Mouse (Mus musculus) left cerebral cortex, postnatal 25 days (tissue): ENCODE data around the gene Map1lc3b. TPM values are rescaled to one million over a fixed set of nuclear protein-coding genes. Genes with fewer than 3 reads are reported as not detected.
A peak's percentile ranks its signal among the peaks of the same experiment; 100 is the strongest.
"Not testable (repeated sequence)": the region's sequence is repeated elsewhere in the genome, so short reads cannot be mapped to it uniquely, and the experiment has no call there.

Experiments used
- DNase-seq, 2 experiments: peaks; one replicate each; pipeline ENCODE4 v3.0.0; 2022; ENCODE audit warnings: low spot score in 2 of 2, mixed read lengths in 1 of 2
- intact Hi-C: fragments of 180-260 bp; cut with DNase I; formaldehyde crosslinking; loops from one replicate; pipeline ENCODE4 v1.15.1; 2025
- total RNA-seq, 2 experiments: library from RNA; stranded (reverse); gene quantifications; 2 replicates each; pipeline ENCODE4 v1.2.3; 2021

Gene Map1lc3b
- total RNA-seq, 2 experiments from 2014 or later: 180 to 191 TPM

GRCm38 (mm10) chr8:121570335-121570734, 19.8 kb upstream of the Map1lc3b start:
- intact Hi-C loops: no loop called here
- DNase-seq: peak in 1 of 2 experiments; percentile 69

DNA sequence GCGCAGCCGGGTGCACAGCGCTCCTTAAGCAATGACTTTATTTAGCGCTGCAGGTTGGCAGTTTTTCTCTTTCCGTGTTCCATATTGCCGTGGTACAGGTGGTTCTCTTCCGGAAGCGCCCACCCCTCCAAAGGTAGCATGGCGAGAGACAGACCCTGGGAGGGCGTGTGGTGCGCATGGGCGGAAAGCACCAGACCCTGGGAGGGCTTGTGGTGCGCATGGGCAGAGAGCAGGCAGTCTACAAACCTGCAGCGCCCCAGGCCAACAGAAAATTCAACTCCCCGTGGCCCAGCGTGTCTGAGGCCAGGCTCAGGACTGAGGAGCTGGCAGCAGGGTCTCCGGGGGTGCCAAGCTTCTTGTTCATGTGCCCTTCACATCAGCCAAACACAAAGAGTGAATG, 19.4 kb upstream of the Map1lc3b start:
- no peak for DNase-seq
- intact Hi-C loops: no loop called here

DNA sequence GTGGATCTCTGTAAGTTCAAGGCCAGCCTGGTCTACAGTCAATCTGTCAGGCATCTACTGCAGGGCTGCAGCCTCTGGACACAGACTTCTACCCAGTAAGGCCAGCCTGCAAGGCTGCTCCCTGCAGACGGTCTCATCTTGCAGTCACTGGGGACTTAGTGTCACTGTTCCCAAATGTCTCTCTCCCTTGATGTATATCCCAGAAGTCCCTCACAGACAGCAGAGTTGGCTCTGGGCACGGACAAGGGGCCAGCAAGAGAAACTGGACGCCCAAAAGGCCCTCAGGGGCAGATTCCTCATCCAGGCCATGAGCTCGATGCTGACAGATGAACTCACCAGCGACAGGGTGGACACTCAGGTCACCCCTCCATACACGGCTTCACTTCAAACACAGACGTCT, 18.0 kb upstream of the Map1lc3b start:
- no peak for DNase-seq
- intact Hi-C loops: no loop called here

- no peak for DNase-seq
Observed at GRCm38 (mm10) chr8:121573275-121573674, 16.9 kb upstream of the Map1lc3b start.

DNA sequence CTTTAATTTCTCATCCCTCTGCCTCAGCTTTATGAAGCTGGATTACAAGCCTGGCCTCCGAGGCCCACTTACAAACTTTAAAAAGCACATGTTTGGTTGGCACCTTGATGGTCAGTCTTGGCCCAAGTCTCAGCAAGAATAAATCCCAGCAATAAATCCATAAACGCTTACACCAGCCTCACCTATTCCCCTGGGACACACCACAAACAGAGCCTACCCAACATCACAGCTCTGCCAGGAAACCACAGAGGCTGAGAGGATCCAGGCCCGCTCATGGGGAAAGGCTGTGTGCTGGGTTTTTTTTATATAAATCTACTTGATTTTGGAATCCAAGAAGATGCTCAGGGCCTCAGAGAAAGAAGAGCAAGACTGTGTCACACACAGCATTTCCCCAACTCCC, 14.5 kb upstream of the Map1lc3b start:
- DNase-seq: no peak
- intact Hi-C loops: no loop called here

More at GRCm38 (mm10) chr8:121573275-121573674, 16.9 kb upstream of the Map1lc3b start:
- intact Hi-C loops: no loop called here

- intact Hi-C loops: no loop called here
- peak in 1 of 2 experiments; percentile 53 for DNase-seq
Observed at GRCm38 (mm10) chr8:121577751-121578675, 12.1 kb upstream of the Map1lc3b start.

DNA sequence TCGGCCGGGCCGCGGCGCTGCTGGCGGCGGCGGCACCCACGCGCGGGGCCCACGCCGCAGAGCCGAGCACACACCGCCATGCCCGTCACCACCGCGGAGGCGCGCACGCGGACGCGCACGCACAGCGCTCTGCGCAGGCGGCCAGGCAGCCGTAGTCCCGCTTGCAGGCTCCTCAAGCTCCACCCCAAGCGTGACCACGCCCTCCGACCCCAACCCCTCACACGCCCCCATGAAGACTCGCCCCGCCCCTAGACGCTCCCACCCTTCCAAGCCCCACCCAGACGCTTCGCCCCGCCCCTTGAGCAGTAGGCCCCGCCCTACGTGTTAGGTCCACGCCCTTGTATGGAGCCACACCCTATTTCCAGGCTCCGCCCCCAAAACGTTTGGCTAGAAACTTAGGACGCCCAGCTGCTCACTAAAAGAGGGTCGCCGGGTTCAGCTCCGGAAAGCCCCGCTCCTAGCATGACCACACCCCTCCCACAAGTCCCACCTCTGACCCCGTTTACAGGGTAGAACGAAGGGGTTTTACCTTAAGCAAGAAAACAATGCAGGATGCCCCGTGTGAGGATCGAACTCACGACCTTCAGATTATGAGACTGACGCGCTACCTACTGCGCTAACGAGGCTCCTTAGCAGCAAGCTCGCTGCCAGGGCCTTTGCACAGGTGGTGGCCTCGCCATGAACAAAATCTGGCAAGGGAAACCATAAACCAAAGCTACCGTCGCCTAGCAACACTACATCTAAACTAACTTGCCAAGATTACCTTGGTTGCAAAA, 11.3 kb upstream of the Map1lc3b start, which contains the start of gene Fbxo31:
Gene Fbxo31 (minus strand): TSS at position 131 of the 776 bp plus-strand sequence.
- intact Hi-C loops: no loop called here
- peak; percentile 92 to 97 for DNase-seq

- intact Hi-C loops: no loop called here
- DNase-seq: no peak
Observed at GRCm38 (mm10) chr8:121580465-121580864, 9.7 kb upstream of the Map1lc3b start.

- DNase-seq: peak in 1 of 2 experiments; percentile 74
- intact Hi-C loops: no loop called here
Observed at GRCm38 (mm10) chr8:121583653-121584052, 6.5 kb upstream of the Map1lc3b start.

GRCm38 (mm10) chr8:121584730-121585129, 5.4 kb upstream of the Map1lc3b start:
- no peak for DNase-seq
- intact Hi-C loops: no loop called here

- intact Hi-C loops: no loop called here
- DNase-seq: peak; percentile 100
Observed at GRCm38 (mm10) chr8:121585159-121585825, 4.9 kb upstream of the Map1lc3b start.

DNA sequence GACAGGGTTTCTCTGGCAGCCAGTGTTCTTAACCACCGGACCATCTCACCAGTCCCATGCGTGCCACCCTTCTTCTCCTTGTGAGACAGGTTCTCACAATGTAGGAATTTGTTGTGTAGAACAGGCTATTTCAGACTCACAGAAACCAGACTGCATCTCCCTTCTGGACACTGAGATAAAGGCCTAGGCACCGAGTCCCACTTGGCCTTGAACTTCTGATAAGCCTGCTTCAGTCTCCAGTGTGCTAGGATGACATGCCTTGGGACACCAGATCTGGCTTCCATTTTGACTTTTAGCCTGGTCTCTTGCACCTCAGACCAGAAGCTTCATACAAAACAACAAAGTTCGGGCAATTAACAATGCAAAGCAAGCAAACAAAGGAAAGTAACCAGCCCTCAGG, 1.4 kb upstream of the Map1lc3b start:
- DNase-seq: no peak
- intact Hi-C loops: no loop called here

DNA sequence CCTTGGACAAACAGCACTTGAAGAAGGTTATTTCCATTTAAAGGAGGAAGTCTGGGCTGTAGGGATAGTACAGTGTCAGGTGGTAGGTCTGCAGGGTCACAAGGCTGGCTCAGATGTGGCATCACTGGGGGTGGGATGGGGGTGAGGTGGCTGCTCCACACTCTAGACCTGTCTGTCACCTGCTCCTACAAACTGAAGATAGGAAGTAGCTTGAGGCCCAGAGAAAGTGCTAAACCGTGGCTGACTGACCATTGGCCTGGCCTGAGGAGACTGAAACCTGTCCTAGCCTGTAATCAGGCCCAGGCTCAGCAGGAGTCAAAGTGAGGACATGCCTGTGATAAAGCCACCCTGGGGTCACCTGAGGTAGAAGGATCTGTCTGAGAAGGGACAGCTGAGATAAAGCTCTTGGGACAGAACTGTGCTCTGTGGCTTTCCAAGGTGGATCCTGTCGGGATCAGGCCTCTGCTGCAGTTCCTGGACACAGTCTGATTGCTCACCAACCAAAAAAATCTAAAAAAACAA, 895 bp upstream of the Map1lc3b start:
- no peak for DNase-seq
- intact Hi-C loops: no loop called here

DNA sequence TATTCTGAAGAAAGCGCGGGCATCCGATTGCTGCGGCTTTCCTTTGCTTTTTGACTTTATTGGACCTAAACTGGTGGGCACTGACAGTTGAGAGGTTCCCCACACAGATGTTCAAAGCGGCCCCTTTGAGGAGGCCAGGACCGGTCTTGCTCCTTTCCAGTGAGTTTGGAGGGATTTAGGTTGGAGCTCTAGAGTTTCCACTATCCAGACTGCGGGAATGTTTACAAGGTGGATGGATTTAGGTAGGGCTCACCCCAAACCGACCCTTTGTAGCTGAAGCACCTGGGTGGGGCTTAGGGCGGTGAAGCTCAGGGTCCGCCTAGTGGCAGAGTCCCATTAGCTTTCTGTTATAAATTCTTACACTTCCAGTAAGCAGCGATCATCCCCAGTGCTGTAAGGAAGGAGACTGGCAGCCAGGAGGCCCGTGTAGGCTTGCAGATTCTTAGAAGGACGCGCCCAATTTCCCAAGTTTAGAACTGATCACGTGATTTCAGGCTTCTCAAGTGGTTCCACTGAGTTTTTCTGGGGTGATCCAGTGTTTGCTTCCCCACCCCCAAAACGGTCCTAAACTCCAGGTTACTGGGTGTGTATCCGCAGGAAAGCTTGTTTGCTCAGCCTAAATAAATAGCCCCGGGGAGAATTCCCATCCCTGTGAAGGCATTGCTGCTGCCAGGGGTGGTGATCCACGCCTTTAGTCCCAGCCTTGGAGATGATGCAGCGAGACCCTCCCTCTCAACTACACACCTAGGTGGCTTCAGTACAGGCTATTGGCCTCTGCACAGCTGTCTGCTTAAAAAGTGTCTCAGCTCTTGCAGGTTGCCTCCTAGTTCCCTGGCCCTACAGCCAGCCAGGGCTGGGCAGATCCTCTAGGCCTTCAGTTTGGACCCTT, 1.3 kb downstream of the Map1lc3b start:
- intact Hi-C loops: loop anchor here (5.0 kb wide), 1 partner anchor 44 kb away; no protein-coding TSS in a partner anchor
- DNase-seq: no peak

DNA sequence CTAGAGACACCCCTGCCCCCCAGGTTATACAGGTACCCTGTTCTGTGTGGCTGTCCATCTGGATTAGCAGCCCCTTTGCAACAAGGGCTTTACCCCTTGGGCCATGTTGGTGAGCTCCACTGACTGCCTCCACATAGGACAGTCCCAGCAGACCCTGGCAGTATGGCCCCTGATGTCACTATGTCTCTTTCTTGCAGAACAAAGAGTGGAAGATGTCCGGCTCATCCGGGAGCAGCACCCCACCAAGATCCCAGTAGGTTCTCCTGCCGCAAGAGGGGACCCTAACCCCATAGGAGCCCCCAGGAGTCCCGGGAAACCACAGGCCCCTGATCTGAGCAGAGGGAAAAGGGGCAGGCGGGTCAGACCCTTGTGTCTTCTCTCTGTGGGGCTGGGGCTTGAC, 3.1 kb downstream of the Map1lc3b start:
- no peak for DNase-seq
- intact Hi-C loops: loop anchor here (5.0 kb wide), 1 partner anchor 46 kb away; no protein-coding TSS in a partner anchor

DNA sequence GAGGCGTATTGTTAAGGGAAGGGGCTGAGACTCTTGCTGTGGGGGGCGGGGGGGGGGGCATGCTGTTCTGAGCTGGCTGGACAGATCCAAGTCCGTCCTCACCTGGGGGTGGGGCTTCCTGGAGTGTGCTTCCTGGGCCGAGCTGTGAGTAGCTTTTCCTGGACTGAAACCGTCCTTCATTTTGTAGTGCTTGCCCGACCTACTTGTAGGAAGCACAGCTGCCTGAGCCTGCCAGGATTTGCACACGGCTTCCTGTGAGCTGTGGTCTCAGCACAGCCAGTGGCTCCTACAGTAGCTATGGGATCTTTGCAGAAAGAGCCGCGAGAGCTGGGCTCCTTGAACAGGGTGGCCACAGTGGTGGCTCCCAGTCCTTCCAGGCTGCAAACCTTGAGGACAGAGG, 3.8 kb downstream of the Map1lc3b start:
- peak in 1 of 2 experiments; percentile 52 for DNase-seq
- intact Hi-C loops: loop anchor here (5.0 kb wide), 1 partner anchor 47 kb away; no protein-coding TSS in a partner anchor

GRCm38 (mm10) chr8:121597492-121597891, 7.3 kb downstream of the Map1lc3b start:
- peak in 1 of 2 experiments; percentile 54 for DNase-seq
- intact Hi-C loops: not testable (repeated sequence)

DNA sequence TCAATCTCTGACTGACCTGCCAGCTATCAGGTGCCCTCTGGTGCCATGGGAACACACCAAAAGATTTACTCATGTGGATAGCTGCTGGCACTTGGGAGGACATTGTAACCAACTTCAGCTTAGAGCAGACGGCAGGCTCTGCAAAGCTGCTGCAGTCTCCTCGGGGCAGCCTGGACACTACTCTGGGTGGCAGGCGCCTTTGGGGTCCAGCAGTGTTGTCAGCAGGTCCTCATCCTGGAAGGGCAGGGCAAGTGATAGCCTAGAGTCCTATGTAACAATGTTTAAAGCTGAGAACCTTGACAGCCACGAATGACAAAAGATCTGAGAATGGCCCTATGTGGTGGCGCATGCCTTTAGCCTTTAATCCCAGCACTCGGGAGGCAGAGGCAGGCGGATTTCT, 8.0 kb downstream of the Map1lc3b start:
- intact Hi-C loops: no loop called here
- DNase-seq: no peak

DNA sequence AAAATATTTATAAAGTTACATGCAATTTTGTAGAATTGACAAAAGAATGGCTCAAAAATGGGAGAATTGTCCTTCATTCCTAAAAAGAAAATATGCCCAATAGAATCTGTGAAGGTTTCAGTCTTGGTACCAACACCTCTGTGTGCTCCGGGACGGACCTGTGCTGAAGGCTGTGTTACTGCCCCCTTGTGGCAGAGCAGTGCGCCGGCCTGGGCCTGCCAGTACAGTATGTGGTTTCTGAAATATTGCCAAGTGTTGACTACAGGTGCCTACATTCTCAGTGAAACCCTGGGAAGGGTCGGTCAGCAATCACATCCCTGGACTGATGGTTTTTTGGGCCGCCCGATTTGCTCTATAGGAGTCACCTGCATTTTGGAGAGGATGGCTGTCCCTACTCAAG, 8.7 kb downstream of the Map1lc3b start:
- intact Hi-C loops: no loop called here
- peak; percentile 67 for DNase-seq
